Mouse (Mus musculus): ENCODE data around the gene Rabl2. TPM values are rescaled to one million over a fixed set of nuclear protein-coding genes. Genes with fewer than 3 reads are reported as not detected.

Rabl2 gene
- polyA plus RNA-seq (2014; fragmentation: Nextera tagmentation; extraction: Ambion mirVana): 61.9 and 67.0 TPM in 2 replicates

GRCm38 (mm10) chr15:89591723-89592455, at the start of gene Rabl2:
Rabl2 (minus strand) TSS chr15:89591923.
- peak within 1 kb of the TSS; percentile 65 for H3K27ac ChIP-seq (ENCODE audit: low read depth, low read length)
- under 1% methylated on average over 35 of the region's 35 CpGs for WGBS
- DNase-seq (ENCODE audit: low spot score): peak; percentile 92
- no peaks in the 10 kb centered on the region for H3K9me3 ChIP-seq (replicated peaks; ENCODE audit: control insufficient read depth, low read length)
- peak; percentile 97 for ATAC-seq
- peaks cover 14% of the 10 kb centered on the region; the same call in 1 of the 2 replicates for H3K36me3 ChIP-seq (ENCODE audit: control insufficient read depth, insufficient read depth, low read length)
- peak within 1 kb of the TSS; percentile 71 for H3K4me3 ChIP-seq (ENCODE audit: low read depth, low read length)
- peak within 1 kb of the TSS; percentile 74 for H3K4me2 ChIP-seq (ENCODE audit: low read length)
- H3K4me1 ChIP-seq (ENCODE audit: control insufficient read depth, insufficient read depth, low read length): peaks cover 5% of the 10 kb centered on the region; the same call in 1 of the 2 replicates
- H3K27me3 ChIP-seq (replicated peaks; ENCODE audit: control insufficient read depth, insufficient read depth, low read length): no peaks in the 10 kb centered on the region
- H3K9ac ChIP-seq (ENCODE audit: low read length): peak within 1 kb of the TSS; percentile 80

GRCm38 (mm10) chr15:89623626-89623959, 31.9 kb upstream of the Rabl2 start:
- ATAC-seq (peak; percentile 71), DNase-seq (ENCODE audit: low spot score) (peak; percentile 91)
- Histone ChIP-seq H3K4me1 (ENCODE audit: control insufficient read depth, insufficient read depth, low read length) (no peaks in the 10 kb centered on the region), H3K27me3 (replicated peaks; ENCODE audit: control insufficient read depth, insufficient read depth, low read length) (no peaks in the 10 kb centered on the region), H3K4me2 (ENCODE audit: low read length) (no peak overlapping the region), H3K36me3 (ENCODE audit: control insufficient read depth, insufficient read depth, low read length) (no peaks in the 10 kb centered on the region), H3K9ac (ENCODE audit: low read length) (no peak overlapping the region), H3K4me3 (ENCODE audit: low read depth, low read length) (no peak overlapping the region), H3K27ac (ENCODE audit: low read depth, low read length) (no peak overlapping the region), H3K9me3 (replicated peaks; ENCODE audit: control insufficient read depth, low read length) (no peaks in the 10 kb centered on the region)
- 11% methylated on average over 6 of the region's 6 CpGs for WGBS

- H3K4me1 ChIP-seq (ENCODE audit: control insufficient read depth, insufficient read depth, low read length): no peaks in the 10 kb centered on the region
- no peaks in the 10 kb centered on the region for H3K27me3 ChIP-seq (replicated peaks; ENCODE audit: control insufficient read depth, insufficient read depth, low read length)
- H3K9ac ChIP-seq (ENCODE audit: low read length): no peak overlapping the region
- no peak overlapping the region for H3K4me2 ChIP-seq (ENCODE audit: low read length)
- ATAC-seq (peak; percentile 5; the same call in 1 of the 2 replicates), DNase-seq (ENCODE audit: low spot score) (no peak)
- H3K4me3 ChIP-seq (ENCODE audit: low read depth, low read length): no peak overlapping the region
- H3K36me3 ChIP-seq (ENCODE audit: control insufficient read depth, insufficient read depth, low read length): no peaks in the 10 kb centered on the region
- H3K9me3 ChIP-seq (replicated peaks; ENCODE audit: control insufficient read depth, low read length): no peaks in the 10 kb centered on the region
- H3K27ac ChIP-seq (ENCODE audit: low read depth, low read length): no peak overlapping the region
- 67% methylated on average over 5 of the region's 5 CpGs for WGBS
These were observed 31.4 kb upstream of the Rabl2 start for GRCm38 (mm10) chr15:89622959-89623625.

GRCm38 (mm10) chr15:89622312-89622958, 30.7 kb upstream of the Rabl2 start:
- Histone ChIP-seq H3K4me3 (ENCODE audit: low read depth, low read length) (no peak overlapping the region), H3K4me2 (ENCODE audit: low read length) (no peak overlapping the region), H3K27ac (ENCODE audit: low read depth, low read length) (no peak overlapping the region), H3K36me3 (ENCODE audit: control insufficient read depth, insufficient read depth, low read length) (no peaks in the 10 kb centered on the region), H3K9me3 (replicated peaks; ENCODE audit: control insufficient read depth, low read length) (no peaks in the 10 kb centered on the region), H3K4me1 (ENCODE audit: control insufficient read depth, insufficient read depth, low read length) (no peaks in the 10 kb centered on the region), H3K9ac (ENCODE audit: low read length) (no peak overlapping the region), H3K27me3 (replicated peaks; ENCODE audit: control insufficient read depth, insufficient read depth, low read length) (no peaks in the 10 kb centered on the region)
- DNase-seq (ENCODE audit: low spot score) (peak; percentile 50), ATAC-seq (peak; percentile 46; the same call in 1 of the 2 replicates)
- 76% methylated on average over 12 of the region's 12 CpGs for WGBS

GRCm38 (mm10) chr15:89607888-89608287, 16.2 kb upstream of the Rabl2 start:
- no peak overlapping the region for H3K27ac ChIP-seq (ENCODE audit: low read depth, low read length)
- H3K9me3 ChIP-seq (replicated peaks; ENCODE audit: control insufficient read depth, low read length): no peaks in the 10 kb centered on the region
- H3K4me3 ChIP-seq (ENCODE audit: low read depth, low read length): no peak overlapping the region
- WGBS: 90% methylated on average over 9 of the region's 9 CpGs
- DNase-seq (ENCODE audit: low spot score): no peak
- no peaks in the 10 kb centered on the region for H3K4me1 ChIP-seq (ENCODE audit: control insufficient read depth, insufficient read depth, low read length)
- ATAC-seq: no peak
- no peaks in the 10 kb centered on the region for H3K27me3 ChIP-seq (replicated peaks; ENCODE audit: control insufficient read depth, insufficient read depth, low read length)
- no peak overlapping the region for H3K9ac ChIP-seq (ENCODE audit: low read length)
- H3K4me2 ChIP-seq (ENCODE audit: low read length): no peak overlapping the region
- H3K36me3 ChIP-seq (ENCODE audit: control insufficient read depth, insufficient read depth, low read length): no peaks in the 10 kb centered on the region

GRCm38 (mm10) chr15:89607480-89607879, 15.8 kb upstream of the Rabl2 start:
- Histone ChIP-seq H3K4me3 (ENCODE audit: low read depth, low read length) (no peak overlapping the region), H3K9ac (ENCODE audit: low read length) (no peak overlapping the region), H3K9me3 (replicated peaks; ENCODE audit: control insufficient read depth, low read length) (no peaks in the 10 kb centered on the region), H3K27me3 (replicated peaks; ENCODE audit: control insufficient read depth, insufficient read depth, low read length) (no peaks in the 10 kb centered on the region), H3K4me1 (ENCODE audit: control insufficient read depth, insufficient read depth, low read length) (no peaks in the 10 kb centered on the region), H3K4me2 (ENCODE audit: low read length) (no peak overlapping the region), H3K36me3 (ENCODE audit: control insufficient read depth, insufficient read depth, low read length) (no peaks in the 10 kb centered on the region), H3K27ac (ENCODE audit: low read depth, low read length) (no peak overlapping the region)
- DNase-seq (ENCODE audit: low spot score): no peak
- 86% methylated on average over 8 of the region's 8 CpGs for WGBS
- ATAC-seq: no peak

GRCm38 (mm10) chr15:89605822-89606570, 14.3 kb upstream of the Rabl2 start:
- WGBS: 74% methylated on average over 12 of the region's 12 CpGs
- Histone ChIP-seq H3K36me3 (ENCODE audit: control insufficient read depth, insufficient read depth, low read length) (no peaks in the 10 kb centered on the region), H3K4me3 (ENCODE audit: low read depth, low read length) (no peak overlapping the region), H3K27ac (ENCODE audit: low read depth, low read length) (no peak overlapping the region), H3K4me1 (ENCODE audit: control insufficient read depth, insufficient read depth, low read length) (no peaks in the 10 kb centered on the region), H3K9me3 (replicated peaks; ENCODE audit: control insufficient read depth, low read length) (no peaks in the 10 kb centered on the region), H3K9ac (ENCODE audit: low read length) (no peak overlapping the region), H3K27me3 (replicated peaks; ENCODE audit: control insufficient read depth, insufficient read depth, low read length) (no peaks in the 10 kb centered on the region), H3K4me2 (ENCODE audit: low read length) (no peak overlapping the region)
- ATAC-seq (no peak), DNase-seq (ENCODE audit: low spot score) (no peak)

- H3K27me3 ChIP-seq (replicated peaks; ENCODE audit: control insufficient read depth, insufficient read depth, low read length): no peaks in the 10 kb centered on the region
- 39% methylated on average over 4 of the region's 4 CpGs for WGBS
- DNase-seq (ENCODE audit: low spot score) (no peak), ATAC-seq (peak; percentile 15)
- peak overlapping the region; percentile 80 for H3K9ac ChIP-seq (ENCODE audit: low read length)
- H3K9me3 ChIP-seq (replicated peaks; ENCODE audit: control insufficient read depth, low read length): no peaks in the 10 kb centered on the region
- peaks cover 8% of the 10 kb centered on the region; the same call in 1 of the 2 replicates for H3K36me3 ChIP-seq (ENCODE audit: control insufficient read depth, insufficient read depth, low read length)
- no peak overlapping the region for H3K4me3 ChIP-seq (ENCODE audit: low read depth, low read length)
- peak overlapping the region; percentile 74 for H3K4me2 ChIP-seq (ENCODE audit: low read length)
- H3K4me1 ChIP-seq (ENCODE audit: control insufficient read depth, insufficient read depth, low read length): peaks cover 5% of the 10 kb centered on the region; the same call in 1 of the 2 replicates
- no peak overlapping the region for H3K27ac ChIP-seq (ENCODE audit: low read depth, low read length)
These were observed 825 bp upstream of the Rabl2 start for GRCm38 (mm10) chr15:89592548-89592947.

Data from forebrain, embryonic 14.5 days (tissue).